Mouse (Mus musculus): ENCODE data around the gene Cdk12.

DNA sequence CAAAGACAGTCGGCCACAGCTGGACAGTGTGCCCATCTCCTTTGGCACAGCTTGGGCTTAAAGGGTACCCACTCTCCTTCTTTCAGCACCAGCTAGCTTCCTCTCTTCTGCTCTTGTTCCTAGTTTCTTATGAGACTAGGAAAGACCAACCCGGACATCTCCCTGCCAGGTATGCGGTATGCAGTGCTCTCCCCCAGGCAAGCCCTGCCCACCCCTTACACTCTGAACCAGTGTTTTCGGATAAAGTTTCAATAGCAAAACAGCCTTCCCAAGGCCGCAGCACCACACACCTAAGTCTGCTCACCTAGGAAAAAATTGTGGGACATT, 118.8 kb downstream of the Cdk12 start:
- TF ChIP-seq ZNF384 (IDR thresholded peaks at IDR 0.05; ENCODE audit: low read depth, low read length) (no peak), CHD2 (IDR thresholded peaks at IDR 0.05; ENCODE audit: low read depth, low read length) (no peak)

All from ES-E14 (cell line).